11 mouse cellular contexts compared by ENCODE assay signal in genomic region chr15:101298550-101298949, GRCm38 (mm10). TPM values are rescaled to one million over a fixed set of nuclear protein-coding genes. Genes with fewer than 3 reads are reported as not detected.
DNase-seq lines count a peak whose midpoint lies in the region; ATAC-seq lines count a peak whose summit lies in the region.
"Had no signal": no experiment of that assay in that cellular context is flagged by ENCODE, and none has a peak within 500 bp of the region (broad histone marks: within the 10 kb centered on the region; RNA-seq: fewer than 3 reads in every experiment).

No protein-coding gene starts in this region.

- no peak overlapping the region for H3K9ac ChIP-seq in hindbrain, embryonic 13.5 days
- H3K9ac ChIP-seq in midbrain, embryonic 12.5 days (replicated peaks) = 0 out of 2 replicates have a peak overlapping the region, but pooled peaks have one; percentile 15
- H3K9ac ChIP-seq: embryonic facial prominence, embryonic 15.5 days had no signal

- WGBS in embryonic facial prominence, embryonic 10.5 days = 11% methylated on average over 7 of the region's 7 CpGs
- WGBS in hindbrain, embryonic 13.5 days = 17% methylated on average over 7 of the region's 7 CpGs
- WGBS in midbrain, embryonic 12.5 days = 15% methylated on average over 7 of the region's 7 CpGs

- no peak for ATAC-seq in hindbrain, embryonic 13.5 days (ENCODE audit: low FRiP score)
- ATAC-seq in midbrain, embryonic 12.5 days (ENCODE audit: low FRiP score, low read depth) = no peak; the same call in 1 of the 2 replicates
- ATAC-seq: Patski had no signal

- H3K36me3 ChIP-seq in embryonic facial prominence, embryonic 10.5 days (replicated peaks) = no peaks in the 10 kb centered on the region
- no peaks in the 10 kb centered on the region for H3K36me3 ChIP-seq in hindbrain, embryonic 13.5 days
- H3K36me3 ChIP-seq in midbrain, embryonic 12.5 days = no peaks in the 10 kb centered on the region
- H3K36me3 ChIP-seq: embryonic facial prominence, embryonic 15.5 days had no signal

- H3K27me3 ChIP-seq in embryonic facial prominence, embryonic 10.5 days (replicated peaks; ENCODE audit: low read depth, poor library complexity, severe bottlenecking) = no peaks in the 10 kb centered on the region
- no peaks in the 10 kb centered on the region for H3K27me3 ChIP-seq in hindbrain, embryonic 13.5 days
- H3K27me3 ChIP-seq in midbrain, embryonic 12.5 days = 0 out of 2 replicates have a peak, but pooled peaks cover 3% of the 10 kb centered on the region
- H3K27me3 ChIP-seq: embryonic facial prominence, embryonic 15.5 days; Patski had no signal

- H3K4me1 ChIP-seq in embryonic facial prominence, embryonic 10.5 days = peaks cover 26% of the 10 kb centered on the region
- H3K4me1 ChIP-seq in hindbrain, embryonic 13.5 days (replicated peaks) = peaks cover 13% of the 10 kb centered on the region; the same call in 1 of the 2 replicates
- H3K4me1 ChIP-seq in midbrain, embryonic 12.5 days = peaks cover 5% of the 10 kb centered on the region

- H3K27ac ChIP-seq in embryonic facial prominence, embryonic 10.5 days (replicated peaks) = peak overlapping the region; percentile 76
- H3K27ac ChIP-seq in hindbrain, embryonic 13.5 days = no peak overlapping the region
- H3K27ac ChIP-seq in midbrain, embryonic 12.5 days (replicated peaks) = no peak overlapping the region
- H3K27ac ChIP-seq: embryonic facial prominence, embryonic 15.5 days had no signal

- H3K4me3 ChIP-seq in embryonic facial prominence, embryonic 10.5 days = peak overlapping the region; percentile 47
- no peak overlapping the region for H3K4me3 ChIP-seq in hindbrain, embryonic 13.5 days
- peak overlapping the region; percentile 16; the same call in 1 of the 2 replicates for H3K4me3 ChIP-seq in midbrain, embryonic 12.5 days
- H3K4me3 ChIP-seq: embryonic facial prominence, embryonic 15.5 days had no signal

- peak; percentile 57 to 70 for DNase-seq in kidney, postnatal 4 days
- no peak for DNase-seq in kidney, postnatal 25 days
- DNase-seq in embryonic facial prominence, embryonic 10.5 days (ENCODE audit: low spot score) = peak; percentile 67
- DNase-seq in cerebellum, adult 9-10 months = no peak
- DNase-seq in natural killer cell, adult 2 months (ENCODE audit: low spot score in 2 of 2) = no peak
- no peak for DNase-seq in right cerebral cortex, postnatal 14 days

- 0 out of 2 replicates have a peak overlapping the region, but pooled peaks have one; percentile 8 for H3K4me2 ChIP-seq in hindbrain, embryonic 13.5 days
- H3K4me2 ChIP-seq in midbrain, embryonic 12.5 days (replicated peaks) = peak overlapping the region; percentile 41
- H3K4me2 ChIP-seq: embryonic facial prominence, embryonic 15.5 days had no signal

- 0 out of 2 replicates have a peak, but pooled peaks cover 2% of the 10 kb centered on the region for H3K9me3 ChIP-seq in embryonic facial prominence, embryonic 10.5 days
- H3K9me3 ChIP-seq in hindbrain, embryonic 13.5 days = no peaks in the 10 kb centered on the region
- no peaks in the 10 kb centered on the region for H3K9me3 ChIP-seq in midbrain, embryonic 12.5 days
- H3K9me3 ChIP-seq: embryonic facial prominence, embryonic 15.5 days had no signal

RNA-seq across cellular contexts. Expression of gene 6030408B16Rik, which starts 5.5 kb away (rescaled TPM):
- 0.59 and 0.71 TPM in 2 replicates for polyA plus RNA-seq in embryonic facial prominence, embryonic 10.5 days (2016; fragmentation: Nextera tagmentation; extraction: Ambion mirVana)
- 0.56 and 0.66 TPM in 2 replicates for polyA plus RNA-seq in hindbrain, embryonic 13.5 days (2015; fragmentation: Nextera tagmentation; extraction: Ambion mirVana)
- polyA plus RNA-seq in midbrain, embryonic 12.5 days (2016; fragmentation: Nextera tagmentation; extraction: Ambion mirVana) = 0.15 TPM in 1 of 2 replicates, not detected in the other
- polyA plus RNA-seq: large intestine, adult 2 months; Patski had no signal

RNA-seq across cellular contexts. Expression of gene Atg101, which starts 14.5 kb away (rescaled TPM):
- polyA plus RNA-seq in embryonic facial prominence, embryonic 10.5 days (2016; fragmentation: Nextera tagmentation; extraction: Ambion mirVana) = 86.5 and 91.5 TPM in 2 replicates
- 82.9 and 84.6 TPM in 2 replicates for polyA plus RNA-seq in hindbrain, embryonic 13.5 days (2015; fragmentation: Nextera tagmentation; extraction: Ambion mirVana)
- polyA plus RNA-seq in midbrain, embryonic 12.5 days (2016; fragmentation: Nextera tagmentation; extraction: Ambion mirVana) = 63.9 and 68.1 TPM in 2 replicates

RNA-seq across cellular contexts. Expression of gene Nr4a1, which starts 44.5 kb away (rescaled TPM):
- polyA plus RNA-seq in embryonic facial prominence, embryonic 10.5 days (2016; fragmentation: Nextera tagmentation; extraction: Ambion mirVana) = 4.7 and 5.3 TPM in 2 replicates
- 4.9 and 5.0 TPM in 2 replicates for polyA plus RNA-seq in hindbrain, embryonic 13.5 days (2015; fragmentation: Nextera tagmentation; extraction: Ambion mirVana)
- 3.4 and 4.0 TPM in 2 replicates for polyA plus RNA-seq in midbrain, embryonic 12.5 days (2016; fragmentation: Nextera tagmentation; extraction: Ambion mirVana)

Comparison
In these comparisons a context has a peak if more than half of its experiments do, and no peak if none do; other contexts are left out.
1. DNase-seq: peak in kidney, postnatal 4 days (2 of 2) and embryonic facial prominence, embryonic 10.5 days (single experiment); none in kidney, postnatal 25 days (0 of 2), cerebellum, adult 9-10 months (single experiment), natural killer cell, adult 2 months (0 of 2) and right cerebral cortex, postnatal 14 days (single experiment).